Mouse (Mus musculus) thymus, adult 18-20 months (tissue): ENCODE measurements around the gene Lrrc36.

Experiments used
- DNase-seq, 2 experiments: peaks; one replicate each; pipeline ENCODE4 v3.0.0; 2022; ENCODE audit warnings: mixed read lengths in 2 of 2

Lrrc36 gene

GRCm38 (mm10) chr8:105484392-105484791, 71.0 kb downstream of the Lrrc36 start:
- DNase-seq, result no peak

- DNase-seq, result no peak
These were observed 74.7 kb downstream of the Lrrc36 start for GRCm38 (mm10) chr8:105488082-105488481.

GRCm38 (mm10) chr8:105489281-105489680, 75.9 kb downstream of the Lrrc36 start:
- no peak for DNase-seq

GRCm38 (mm10) chr8:105493495-105493894, 80.1 kb downstream of the Lrrc36 start:
- DNase-seq, result no peak

GRCm38 (mm10) chr8:105494566-105494965, 81.2 kb downstream of the Lrrc36 start:
- DNase-seq, result no peak

GRCm38 (mm10) chr8:105495350-105496302, 82.3 kb downstream of the Lrrc36 start:
- no peak for DNase-seq

GRCm38 (mm10) chr8:105496439-105497180, 83.2 kb downstream of the Lrrc36 start, which contains the start of gene Zdhhc1:
Gene Zdhhc1 (minus strand): TSS chr8:105496902.
- peak; percentile 61 to 63 for DNase-seq

GRCm38 (mm10) chr8:105499787-105500186, 86.4 kb downstream of the Lrrc36 start:
- no peak for DNase-seq

GRCm38 (mm10) chr8:105504617-105505016, 91.2 kb downstream of the Lrrc36 start:
- DNase-seq, result no peak

GRCm38 (mm10) chr8:105506977-105507376, 93.6 kb downstream of the Lrrc36 start:
- DNase-seq, result no peak

- DNase-seq, result no peak
These were observed 95.4 kb downstream of the Lrrc36 start for GRCm38 (mm10) chr8:105508758-105509157.

- no peak for DNase-seq
These were observed 96.8 kb downstream of the Lrrc36 start for GRCm38 (mm10) chr8:105509997-105510735.
